Mouse (Mus musculus) liver, embryonic 14.5 days (tissue): ENCODE data around the gene Dock9. TPM values are rescaled to one million over a fixed set of nuclear protein-coding genes. Genes with fewer than 3 reads are reported as not detected.

Source experiments
- ATAC-seq: fragments of 200-750 bp; cut with Nextera tagmentation; 2 replicates; pipeline ENCODE4 v1.8.0; 2017; ENCODE audit warnings: moderate number of reproducible peaks, mild to moderate bottlenecking, moderate library complexity; ENCODE audit not compliant: insufficient read depth
- DNase-seq, 3 experiments: peaks; one replicate each; pipeline ENCODE4 v3.0.0-alpha.2; 2012 to 2013; ENCODE audit warnings: low read depth in 3 of 3, low spot score in 3 of 3
- H3K27ac ChIP-seq: fragments of 300-500 bp; sonication (generic); 2 replicates; pipeline ENCODE4 v1.5.1; 2014; ENCODE audit warnings: moderate library complexity, mild to moderate bottlenecking, control low read depth, inconsistent platforms
- H3K27me3 ChIP-seq: fragments of 300-500 bp; sonication (generic); 2 replicates; pipeline ENCODE4 v1.6.1; 2014; ENCODE audit warnings: mild to moderate bottlenecking, low read length, moderate library complexity; ENCODE audit not compliant: control insufficient read depth, insufficient read depth
- H3K36me3 ChIP-seq: fragments of 300-500 bp; sonication (generic); replicated peaks from 2 replicates; pipeline ENCODE4 v1.6.1; 2014; ENCODE audit warnings: low read depth; ENCODE audit not compliant: control insufficient read depth, insufficient read depth
- H3K4me1 ChIP-seq, 2 experiments: fragments of 200-500 bp in 1 of 2; fragments of 300-500 bp in 1 of 2; sonication (generic) in 1 of 2; replicated peaks; 2 replicates each; pipeline ENCODE4 v1.6.1; 2012 to 2014; ENCODE audit warnings: antibody characterized with exemption in 1 of 2, inconsistent platforms in 1 of 2, low read length in 1 of 2; ENCODE audit not compliant: control insufficient read depth in 2 of 2, insufficient read depth in 2 of 2
- H3K4me2 ChIP-seq: fragments of 300-500 bp; sonication (generic); 2 replicates; pipeline ENCODE4 v1.6.1; 2014; ENCODE audit warnings: low read depth, mild to moderate bottlenecking, control low read depth, moderate library complexity
- H3K4me3 ChIP-seq, 2 experiments: fragments of 200-500 bp in 1 of 2; fragments of 300-500 bp in 1 of 2; sonication (generic) in 1 of 2; 2 replicates each; pipeline ENCODE4 v1.5.1; 2012 to 2014; ENCODE audit warnings: low read depth in 2 of 2, low read length in 2 of 2, mild to moderate bottlenecking in 2 of 2, control low read depth in 1 of 2, inconsistent platforms in 1 of 2, moderate library complexity in 1 of 2; ENCODE audit not compliant: insufficient read depth in 1 of 2
- H3K9ac ChIP-seq: fragments of 300-500 bp; sonication (generic); replicated peaks from 2 replicates; pipeline ENCODE4 v1.6.1; 2014; ENCODE audit warnings: mild to moderate bottlenecking, control low read depth, moderate library complexity
- H3K9me3 ChIP-seq: fragments of 300-500 bp; sonication (generic); 2 replicates; pipeline ENCODE4 v1.6.1; 2016; ENCODE audit warnings: low read length, mixed read lengths; ENCODE audit not compliant: control insufficient read depth
- CTCF ChIP-seq: IDR thresholded peaks from 2 replicates; pipeline ENCODE4 v1.5.1; 2016; ENCODE audit warnings: antibody characterized with exemption, low read depth, control low read depth
- EP300 ChIP-seq: IDR thresholded peaks from 2 replicates; pipeline ENCODE4 v1.6.1; 2016; ENCODE audit warnings: antibody characterized with exemption, low read depth
- WGBS: fragments of 180-500 bp; shearing (Covaris S2); extraction: QIAGEN DNeasy Blood & Tissue Kit; methylation state at CpG from one replicate; pipeline ENCODE4 v1.1.7; 2014; ENCODE audit not compliant: insufficient replicate concordance; 5-methylcytosine and 5-hydroxymethylcytosine counted together
- polyA plus RNA-seq, 2 experiments: library from polyadenylated mRNA; depleted of rRNA in 1 of 2; stranded (reverse) in 1 of 2; unstranded in 1 of 2; fragments of >200 nt; fragmentation: Nextera tagmentation in 1 of 2; extraction: Ambion mirVana in 1 of 2; gene quantifications; 2 replicates each; pipeline versions ENCODE4 v1.2.1 to v1.2.3; 2012 to 2014

Dock9 gene
- polyA plus RNA-seq, 2 experiments: 1.2 to 1.8 TPM

GRCm38 (mm10) chr14:121678445-121678844 lies 119.2 kb downstream of the Dock9 start:
- Histone ChIP-seq H3K27me3 (no peaks in the 10 kb centered on the region), H3K4me3 (no peak overlapping the region), H3K4me2 (no peak overlapping the region), H3K9ac (no peak overlapping the region), H3K36me3 (no peaks in the 10 kb centered on the region), H3K4me1 (peaks cover 0 to 2% of the 10 kb centered on the region in 2 experiments; a peak in 1 of 4 replicates), H3K27ac (no peak overlapping the region), H3K9me3 (no peaks in the 10 kb centered on the region)
- TF ChIP-seq EP300: no peak
- TF ChIP-seq CTCF: no peak
- WGBS: 31% methylated on average over 10 of the region's 10 CpGs
- ATAC-seq: no peak
- DNase-seq: no peak

GRCm38 (mm10) chr14:121676596-121677330 lies 120.9 kb downstream of the Dock9 start:
- TF ChIP-seq EP300 (no peak), CTCF (no peak)
- Histone ChIP-seq H3K27me3 (no peaks in the 10 kb centered on the region), H3K4me1 (peaks cover 0 to 2% of the 10 kb centered on the region in 2 experiments; a peak in 1 of 4 replicates), H3K27ac (no peak overlapping the region), H3K9ac (no peak overlapping the region), H3K9me3 (no peaks in the 10 kb centered on the region), H3K4me2 (no peak overlapping the region), H3K4me3 (no peak overlapping the region), H3K36me3 (no peaks in the 10 kb centered on the region)
- WGBS: 65% methylated on average over 11 of the region's 11 CpGs
- DNase-seq (no peak), ATAC-seq (no peak)

GRCm38 (mm10) chr14:121676121-121676591 lies 121.5 kb downstream of the Dock9 start:
- ATAC-seq (no peak), DNase-seq (no peak)
- Histone ChIP-seq H3K4me3 (no peak overlapping the region), H3K4me1 (peaks cover 0 to 2% of the 10 kb centered on the region in 2 experiments; a peak in 1 of 4 replicates), H3K36me3 (no peaks in the 10 kb centered on the region), H3K9ac (no peak overlapping the region), H3K27me3 (no peaks in the 10 kb centered on the region), H3K27ac (no peak overlapping the region), H3K4me2 (no peak overlapping the region), H3K9me3 (no peaks in the 10 kb centered on the region)
- TF ChIP-seq EP300 (no peak), CTCF (no peak)

- H3K4me3 ChIP-seq: no peak overlapping the region
- WGBS: 50% methylated on average over 6 of the region's 6 CpGs
- peak; percentile 23; the same call in 1 of the 2 replicates for ATAC-seq
- no peak overlapping the region for H3K27ac ChIP-seq
- no peaks in the 10 kb centered on the region for H3K36me3 ChIP-seq
- no peak overlapping the region for H3K4me2 ChIP-seq
- TF ChIP-seq EP300: no peak
- no peak for TF ChIP-seq CTCF
- no peak overlapping the region for H3K9ac ChIP-seq
- DNase-seq: no peak
- no peaks in the 10 kb centered on the region for H3K9me3 ChIP-seq
- no peaks in the 10 kb centered on the region for H3K27me3 ChIP-seq
- peaks cover 0 to 2% of the 10 kb centered on the region in 2 experiments; a peak in 1 of 4 replicates for H3K4me1 ChIP-seq
These were observed 122.1 kb downstream of the Dock9 start for GRCm38 (mm10) chr14:121675579-121675978.

GRCm38 (mm10) chr14:121675146-121675545 lies 122.5 kb downstream of the Dock9 start:
- no peaks in the 10 kb centered on the region for H3K27me3 ChIP-seq
- DNase-seq (no peak), ATAC-seq (no peak)
- H3K27ac ChIP-seq: no peak overlapping the region
- H3K9me3 ChIP-seq: no peaks in the 10 kb centered on the region
- 56% methylated on average over 3 of the region's 3 CpGs for WGBS
- H3K4me2 ChIP-seq: no peak overlapping the region
- peaks cover 0 to 2% of the 10 kb centered on the region in 2 experiments; a peak in 1 of 4 replicates for H3K4me1 ChIP-seq
- H3K9ac ChIP-seq: no peak overlapping the region
- H3K4me3 ChIP-seq: no peak overlapping the region
- H3K36me3 ChIP-seq: no peaks in the 10 kb centered on the region
- no peak for TF ChIP-seq CTCF
- TF ChIP-seq EP300: no peak
